Mouse (Mus musculus): Measurements from ENCODE around the gene Mtus2. TPM values are rescaled to one million over a fixed set of nuclear protein-coding genes. Genes with fewer than 3 reads are reported as not detected.

The Mtus2 gene
- total and polyA plus RNA-seq, 3 experiments = 0.08 TPM; not detected in 2

DNA sequence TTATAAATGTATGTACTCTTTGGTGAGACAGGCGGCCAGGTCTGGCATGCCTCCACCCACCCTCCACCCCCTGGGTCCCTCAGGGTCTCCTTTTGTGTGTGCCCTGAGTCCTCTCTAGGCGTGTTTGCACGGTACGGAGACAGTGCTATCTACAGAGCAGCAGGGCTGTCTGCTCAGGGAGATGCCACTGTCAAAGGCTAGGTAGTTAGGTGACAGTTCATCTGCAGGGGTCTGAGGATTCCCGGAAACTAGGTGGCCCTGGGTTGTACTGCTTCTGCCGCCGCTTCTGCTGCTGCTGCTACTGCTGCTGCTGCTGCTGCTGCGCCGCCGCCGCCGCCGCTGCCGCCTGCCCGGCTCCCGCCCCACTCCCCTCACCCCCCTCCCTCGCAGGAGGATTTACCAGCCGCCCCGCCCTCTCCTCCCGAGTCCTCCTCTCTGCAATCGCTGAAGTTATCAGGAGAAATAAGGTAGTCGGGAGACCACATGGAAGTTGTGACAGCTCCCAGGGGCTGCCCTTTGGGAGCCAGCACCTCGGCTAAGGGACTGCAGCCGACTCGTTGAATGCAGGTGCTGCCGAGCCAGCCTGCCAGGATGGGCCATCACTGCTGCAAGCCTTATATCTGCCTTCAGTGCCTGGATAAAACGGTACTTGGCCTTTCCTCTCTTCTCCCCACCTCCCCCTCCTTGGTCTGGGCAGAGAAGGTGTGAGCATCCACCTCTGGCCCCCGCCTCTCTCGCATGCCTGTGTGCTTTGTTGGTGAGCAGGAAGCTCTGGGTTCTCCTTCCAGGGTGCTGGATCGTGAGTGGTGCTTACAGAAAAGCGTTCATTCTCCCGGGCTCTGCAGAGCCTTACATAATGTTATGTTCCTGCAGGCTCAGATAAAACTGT, 307.9 kb downstream of the Mtus2 start:
- no peak overlapping the region for H3K27ac ChIP-seq (ENCODE audit: control insufficient read depth, low read depth, low read length)
- H3K9me3 ChIP-seq (replicated peaks; ENCODE audit: insufficient read depth, low read length) = no peaks in the 10 kb centered on the region
- no peaks in the 10 kb centered on the region for H3K36me3 ChIP-seq (ENCODE audit: control insufficient read depth in 1 of 2, insufficient read depth in 2 of 2, low read length in 2 of 2)
- TF ChIP-seq NELFE (IDR thresholded peaks at IDR 0.05; ENCODE audit: low read depth, low read length) = no peak
- no peak for TF ChIP-seq MAX (IDR thresholded peaks at IDR 0.05; ENCODE audit: low read length)
- no peak for TF ChIP-seq MAZ (IDR thresholded peaks at IDR 0.05; ENCODE audit: low read depth, low read length)
- TF ChIP-seq USF2 (IDR thresholded peaks at IDR 0.05; ENCODE audit: borderline replicate concordance in 1 of 2, insufficient read depth in 1 of 2, low read depth in 1 of 2, low read length in 2 of 2) = no peak
- TF ChIP-seq ZNF384 (IDR thresholded peaks at IDR 0.05; ENCODE audit: low read depth, low read length) = no peak
- TF ChIP-seq TAL1 (IDR thresholded peaks at IDR 0.05; ENCODE audit: low read length) = no peak
- TF ChIP-seq RCOR1 (IDR thresholded peaks at IDR 0.05; ENCODE audit: low read depth, low read length) = no peak
- no peak for TF ChIP-seq POLR2A (IDR thresholded peaks at IDR 0.05; ENCODE audit: control insufficient read depth in 1 of 2, insufficient read depth in 1 of 2, low read depth in 1 of 2, low read length in 2 of 2, poor library complexity in 1 of 2)
- no peak for TF ChIP-seq ELF1 (IDR thresholded peaks at IDR 0.05; ENCODE audit: low read depth, low read length)
- no peak for TF ChIP-seq CTCF (IDR thresholded peaks at IDR 0.05 in 2 of 3, conservative IDR thresholded peaks at IDR 0.05 in 1 of 3; ENCODE audit: control insufficient read depth in 1 of 3, insufficient read depth in 1 of 3, low read depth in 2 of 3, low read length in 3 of 3, poor library complexity in 1 of 3, severe bottlenecking in 1 of 3)
- no peak for TF ChIP-seq ZKSCAN1 (IDR thresholded peaks at IDR 0.05; ENCODE audit: low read depth, low read length)
- no peak for TF ChIP-seq MEF2A (IDR thresholded peaks at IDR 0.05; ENCODE audit: extremely low read depth, insufficient replicate concordance, low read depth, low read length, poor library complexity, severe bottlenecking)
- TF ChIP-seq JUND (IDR thresholded peaks at IDR 0.05; ENCODE audit: low read depth, low read length) = no peak
- TF ChIP-seq GATA1 (IDR thresholded peaks at IDR 0.05; ENCODE audit: low read depth, low read length) = no peak
- no peak for TF ChIP-seq EP300 (IDR thresholded peaks at IDR 0.05; ENCODE audit: low read depth in 1 of 2, low read length in 2 of 2)
- no peak for TF ChIP-seq UBTF (IDR thresholded peaks at IDR 0.05; ENCODE audit: borderline replicate concordance, insufficient read depth, low read depth, low read length)
- TF ChIP-seq E2F4 (IDR thresholded peaks at IDR 0.05; ENCODE audit: borderline replicate concordance, low read depth, low read length) = no peak
- no peak for TF ChIP-seq RAD21 (IDR thresholded peaks at IDR 0.05; ENCODE audit: low read depth, low read length)
- no peaks in the 10 kb centered on the region for H3K79me2 ChIP-seq (ENCODE audit: control insufficient read depth, insufficient read depth, low read length, poor library complexity)
- H3K4me3 ChIP-seq (ENCODE audit: control insufficient read depth in 1 of 2, insufficient read depth in 1 of 2, low read depth in 2 of 2, low read length in 2 of 2) = no peak overlapping the region
- no peaks in the 10 kb centered on the region for H3K4me1 ChIP-seq (ENCODE audit: control insufficient read depth in 1 of 2, insufficient read depth in 2 of 2, low read length in 2 of 2)
- DNase-seq (ENCODE audit: low read depth, low spot score) = no peak
- H3K27me3 ChIP-seq (ENCODE audit: control insufficient read depth in 1 of 2, insufficient read depth in 2 of 2, low read length in 2 of 2) = no peaks in the 10 kb centered on the region
- no peak overlapping the region for H3K9ac ChIP-seq (ENCODE audit: control insufficient read depth, low read depth, low read length, poor library complexity, severe bottlenecking)

DNA sequence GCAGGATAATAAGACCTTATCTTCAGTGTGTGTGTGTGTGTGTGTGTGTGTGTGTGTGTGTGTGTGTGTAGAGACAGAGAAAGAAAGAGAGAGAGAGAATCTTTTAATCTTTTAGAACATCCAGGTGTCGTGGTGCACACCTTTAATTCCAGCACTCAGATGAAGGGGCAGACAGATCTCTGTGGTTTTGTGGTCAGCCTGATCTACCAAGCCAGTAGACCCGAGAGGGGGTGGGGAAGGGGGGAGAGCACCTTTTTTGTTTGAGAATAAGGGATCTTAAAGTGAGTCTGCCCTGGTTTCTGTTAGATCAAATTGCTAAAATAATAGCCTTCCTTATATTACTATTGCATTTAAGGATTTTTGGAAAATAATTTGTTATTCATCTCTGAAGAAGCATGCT, 309.7 kb downstream of the Mtus2 start:
- no peak for TF ChIP-seq MEF2A (IDR thresholded peaks at IDR 0.05; ENCODE audit: extremely low read depth, insufficient replicate concordance, low read depth, low read length, poor library complexity, severe bottlenecking)
- TF ChIP-seq CHD1 (IDR thresholded peaks at IDR 0.05; ENCODE audit: low read depth, low read length) = no peak
- no peak for TF ChIP-seq POLR2AphosphoS5 (IDR thresholded peaks at IDR 0.05; ENCODE audit: borderline replicate concordance, low read depth, low read length)
- no peak for TF ChIP-seq HCFC1 (IDR thresholded peaks at IDR 0.05; ENCODE audit: low read depth, low read length)
- no peak for TF ChIP-seq MXI1 (IDR thresholded peaks at IDR 0.05; ENCODE audit: low read depth, low read length)
- no peak for DNase-seq (ENCODE audit: low read depth, low spot score)
- no peak overlapping the region for H3K27ac ChIP-seq (ENCODE audit: control insufficient read depth, low read depth, low read length)

More for the DNA sequence above, 309.7 kb downstream of the Mtus2 start:
- Histone ChIP-seq H3K27me3 (ENCODE audit: control insufficient read depth in 1 of 2, insufficient read depth in 2 of 2, low read length in 2 of 2) (no peaks in the 10 kb centered on the region), H3K9me3 (replicated peaks; ENCODE audit: insufficient read depth, low read length) (no peaks in the 10 kb centered on the region), H3K36me3 (ENCODE audit: control insufficient read depth in 1 of 2, insufficient read depth in 2 of 2, low read length in 2 of 2) (no peaks in the 10 kb centered on the region), H3K9ac (ENCODE audit: control insufficient read depth, low read depth, low read length, poor library complexity, severe bottlenecking) (no peak overlapping the region), H3K79me2 (ENCODE audit: control insufficient read depth, insufficient read depth, low read length, poor library complexity) (no peaks in the 10 kb centered on the region), H3K4me3 (ENCODE audit: control insufficient read depth in 1 of 2, insufficient read depth in 1 of 2, low read depth in 2 of 2, low read length in 2 of 2) (no peak overlapping the region), H3K4me1 (ENCODE audit: control insufficient read depth in 1 of 2, insufficient read depth in 2 of 2, low read length in 2 of 2) (no peaks in the 10 kb centered on the region)
